Mouse (Mus musculus) limb, embryonic 14.5 days (tissue): ENCODE data around the gene Psme1. TPM values are rescaled to one million over a fixed set of nuclear protein-coding genes. Genes with fewer than 3 reads are reported as not detected.

Experiments
- ATAC-seq: fragments of 200-750 bp; cut with Nextera tagmentation; 2 replicates; pipeline ENCODE4 v1.8.0; 2017; ENCODE audit warnings: low read depth, moderate number of reproducible peaks, moderate TSS enrichment; ENCODE audit not compliant: low FRiP score
- DNase-seq: peaks from one replicate; pipeline ENCODE4 v3.0.0-alpha.2; 2015; ENCODE audit warnings: low spot score
- H3K27ac ChIP-seq: fragments of 300-500 bp; sonication (generic); replicated peaks from 2 replicates; pipeline ENCODE4 v1.5.1; 2014; ENCODE audit warnings: low read depth, mild to moderate bottlenecking, low read length, moderate library complexity, mixed read lengths
- H3K27me3 ChIP-seq: fragments of 300-500 bp; sonication (generic); 2 replicates; pipeline ENCODE4 v1.6.1; 2014; ENCODE audit warnings: low read length, mixed read lengths; ENCODE audit not compliant: control insufficient read depth, insufficient read depth
- H3K36me3 ChIP-seq: fragments of 300-500 bp; sonication (generic); 2 replicates; pipeline ENCODE4 v1.6.1; 2014; ENCODE audit warnings: mild to moderate bottlenecking, low read length, moderate library complexity, mixed read lengths; ENCODE audit not compliant: control insufficient read depth, insufficient read depth
- H3K4me1 ChIP-seq: fragments of 300-500 bp; sonication (generic); 2 replicates; pipeline ENCODE4 v1.6.1; 2014; ENCODE audit warnings: antibody characterized with exemption, low read length, mixed read lengths; ENCODE audit not compliant: control insufficient read depth, insufficient read depth
- H3K4me2 ChIP-seq: fragments of 300-500 bp; sonication (generic); replicated peaks from 2 replicates; pipeline ENCODE4 v1.6.1; 2014; ENCODE audit warnings: low read depth, mild to moderate bottlenecking, low read length, moderate library complexity; ENCODE audit not compliant: severe bottlenecking
- H3K4me3 ChIP-seq: fragments of 300-500 bp; sonication (generic); replicated peaks from 2 replicates; pipeline ENCODE4 v1.5.1; 2014; ENCODE audit warnings: low read length
- H3K9ac ChIP-seq: fragments of 300-500 bp; sonication (generic); 2 replicates; pipeline ENCODE4 v1.6.1; 2014; ENCODE audit warnings: mild to moderate bottlenecking, low read depth, low read length, moderate library complexity; ENCODE audit not compliant: severe bottlenecking
- H3K9me3 ChIP-seq: fragments of 300-500 bp; sonication (generic); 2 replicates; pipeline ENCODE4 v1.6.1; 2016; ENCODE audit warnings: low read length; ENCODE audit not compliant: control insufficient read depth
- POLR2A ChIP-seq: fragments of 200-500 bp; IDR thresholded peaks from 2 replicates; pipeline ENCODE4 v1.8.0; 2012; ENCODE audit warnings: inconsistent platforms, mild to moderate bottlenecking, moderate library complexity, borderline replicate concordance; ENCODE audit not compliant: insufficient read depth, insufficient read length; ENCODE audit errors: extremely low read depth
- WGBS: fragments of 180-500 bp; shearing (Covaris S2); extraction: QIAGEN DNeasy Blood & Tissue Kit; methylation state at CpG from one replicate; pipeline ENCODE4 v1.1.7; 2014; 5-methylcytosine and 5-hydroxymethylcytosine counted together
- polyA plus RNA-seq, 2 experiments: library from polyadenylated mRNA; depleted of rRNA in 1 of 2; stranded (reverse) in 1 of 2; unstranded in 1 of 2; fragments of >200 nt; fragmentation: Nextera tagmentation in 1 of 2; extraction: Ambion mirVana in 1 of 2; gene quantifications; 2 replicates each; pipeline versions ENCODE4 v1.2.1 to v1.2.3; 2012 to 2014

Gene Psme1
- polyA plus RNA-seq, 2 experiments: 77.6 to 147 TPM

- ATAC-seq: no peak
- peaks cover 14% of the 10 kb centered on the region for H3K36me3 ChIP-seq
These were observed 35.4 kb downstream of the Psme1 start for GRCm38 (mm10) chr14:55613346-55613745.

GRCm38 (mm10) chr14:55614565-55615178 lies 36.7 kb downstream of the Psme1 start:
- no peak overlapping the region for H3K9ac ChIP-seq
- no peak overlapping the region for H3K4me2 ChIP-seq
- DNase-seq: no peak
- TF ChIP-seq POLR2A: no peak
- no peak overlapping the region for H3K27ac ChIP-seq
- H3K36me3 ChIP-seq: peaks cover under 1% of the 10 kb centered on the region; the same call in 1 of the 2 replicates
- H3K4me3 ChIP-seq: no peak overlapping the region
- ATAC-seq: no peak
- no peaks in the 10 kb centered on the region for H3K27me3 ChIP-seq
- H3K9me3 ChIP-seq: no peaks in the 10 kb centered on the region
- WGBS: 85% methylated on average over 7 of the region's 7 CpGs
- no peaks in the 10 kb centered on the region; the same call in 1 of the 2 replicates for H3K4me1 ChIP-seq

More at GRCm38 (mm10) chr14:55613346-55613745, 35.4 kb downstream of the Psme1 start:
- Histone ChIP-seq H3K4me2 (no peak overlapping the region), H3K27ac (no peak overlapping the region), H3K27me3 (no peaks in the 10 kb centered on the region), H3K4me1 (no peaks in the 10 kb centered on the region), H3K9ac (no peak overlapping the region), H3K9me3 (no peaks in the 10 kb centered on the region), H3K4me3 (no peak overlapping the region)
- WGBS: 73% methylated on average over 6 of the region's 6 CpGs
- DNase-seq: no peak
- no peak for TF ChIP-seq POLR2A

GRCm38 (mm10) chr14:55615876-55616275 lies 38.0 kb downstream of the Psme1 start:
- DNase-seq (no peak), ATAC-seq (no peak)
- H3K4me2 ChIP-seq: no peak overlapping the region
- 59% methylated on average over 2 of the region's 2 CpGs for WGBS
- H3K36me3 ChIP-seq: no peaks in the 10 kb centered on the region
- TF ChIP-seq POLR2A: no peak
- H3K4me3 ChIP-seq: no peak overlapping the region
- no peaks in the 10 kb centered on the region for H3K27me3 ChIP-seq
- no peak overlapping the region for H3K27ac ChIP-seq
- H3K4me1 ChIP-seq: no peaks in the 10 kb centered on the region; the same call in 1 of the 2 replicates
- no peak overlapping the region for H3K9ac ChIP-seq
- H3K9me3 ChIP-seq: no peaks in the 10 kb centered on the region

GRCm38 (mm10) chr14:55616844-55617243 lies 38.9 kb downstream of the Psme1 start:
- Histone ChIP-seq H3K36me3 (no peaks in the 10 kb centered on the region), H3K4me1 (no peaks in the 10 kb centered on the region; the same call in 1 of the 2 replicates), H3K27me3 (no peaks in the 10 kb centered on the region), H3K4me3 (no peak overlapping the region), H3K9ac (no peak overlapping the region), H3K4me2 (no peak overlapping the region), H3K9me3 (no peaks in the 10 kb centered on the region), H3K27ac (no peak overlapping the region)
- DNase-seq: no peak
- TF ChIP-seq POLR2A: no peak
- 79% methylated on average over 2 of the region's 2 CpGs for WGBS
- ATAC-seq: no peak

- ATAC-seq: peak; percentile 73
- Histone ChIP-seq H3K27ac (no peak within 1 kb of the TSS), H3K9ac (0 out of 2 replicates have a peak within 1 kb of the TSS, but pooled peaks have one; percentile 12), H3K9me3 (no peaks in the 10 kb centered on the region), H3K4me3 (peak within 1 kb of the TSS; percentile 21), H3K4me1 (no peaks in the 10 kb centered on the region; the same call in 1 of the 2 replicates), H3K27me3 (no peaks in the 10 kb centered on the region), H3K36me3 (no peaks in the 10 kb centered on the region), H3K4me2 (peak within 1 kb of the TSS; percentile 39)
- no peak for TF ChIP-seq POLR2A
- DNase-seq: peak; percentile 46
- 16% methylated on average over 17 of the region's 21 CpGs for WGBS
These were observed 39.9 kb downstream of the Psme1 start, which contains the start of gene Rec8 for GRCm38 (mm10) chr14:55617822-55618221. Rec8 (plus strand) TSS chr14:55618037.
